Mouse (Mus musculus) bone marrow, adult 2 months (tissue): ENCODE results near the gene Ppp2r5b.

Experiments used
- CTCF ChIP-seq: fragments of 200-500 bp; IDR thresholded peaks from 2 replicates; pipeline ENCODE4 v1.5.1; 2011; ENCODE audit warnings: low read length, control low read depth; ENCODE audit not compliant: control insufficient read depth, insufficient read depth
- POLR2A ChIP-seq: fragments of 200-500 bp; IDR thresholded peaks from 2 replicates; pipeline ENCODE4 v1.6.1; 2011; ENCODE audit warnings: low read depth, mild to moderate bottlenecking, control low read depth, low read length, borderline replicate concordance; ENCODE audit not compliant: control insufficient read depth

DNA sequence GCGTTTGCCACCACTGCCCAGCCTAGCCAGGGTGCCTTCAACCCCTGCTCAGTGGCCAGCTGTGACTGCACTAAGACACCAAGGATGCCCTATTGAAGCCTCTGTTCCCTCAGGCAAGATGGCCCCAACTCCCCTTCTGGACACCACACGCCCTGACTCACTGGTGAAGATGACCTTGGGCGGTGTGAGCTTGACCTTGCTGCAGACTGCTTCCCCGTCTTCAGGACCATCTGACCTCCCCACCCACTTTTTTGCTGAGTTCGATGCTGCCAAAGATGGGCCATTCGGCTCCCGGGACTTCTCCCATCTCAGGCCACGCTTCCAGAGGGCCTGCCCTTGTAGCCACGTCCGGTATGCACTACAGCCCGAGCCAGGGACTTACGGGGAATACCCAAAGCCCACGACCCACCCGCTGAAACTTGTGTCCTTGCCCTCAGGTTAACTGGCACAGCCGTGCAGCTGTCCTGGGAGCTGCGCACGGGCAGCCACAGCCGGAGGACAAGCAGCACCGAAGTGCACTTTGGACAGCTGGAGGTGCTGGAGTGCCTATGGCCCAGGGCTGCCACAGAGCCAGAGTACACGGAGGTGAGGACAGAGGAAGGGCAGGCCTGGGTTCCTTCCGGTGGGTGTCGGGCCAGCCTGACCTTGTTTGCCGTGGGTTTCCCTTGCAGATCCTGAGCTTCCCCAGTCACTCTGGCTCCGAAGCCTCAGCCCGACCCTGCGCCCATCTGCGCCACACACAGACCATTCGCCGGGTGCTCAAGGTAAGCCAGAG is 12.0 kb upstream of the Ppp2r5b start:
- TF ChIP-seq POLR2A (no peak), CTCF (no peak)
